Mouse (Mus musculus) right cerebral cortex, adult 18-20 months (tissue): Measurements from ENCODE around the gene Rnf220.

Experiments
- DNase-seq: peaks from one replicate; pipeline ENCODE4 v3.0.0; 2022; ENCODE audit warnings: mixed read lengths

The Rnf220 gene

GRCm38 (mm10) chr4:117429604-117430003, 67.2 kb downstream of the Rnf220 start:
- no peak for DNase-seq

GRCm38 (mm10) chr4:117427540-117427939, 69.3 kb downstream of the Rnf220 start:
- DNase-seq, result no peak

GRCm38 (mm10) chr4:117421077-117421476, 75.8 kb downstream of the Rnf220 start:
- no peak for DNase-seq

- DNase-seq, result no peak
These were observed 80.0 kb downstream of the Rnf220 start for GRCm38 (mm10) chr4:117416827-117417226.

- DNase-seq, result no peak
These were observed 86.8 kb downstream of the Rnf220 start for GRCm38 (mm10) chr4:117410049-117410410.

GRCm38 (mm10) chr4:117409144-117410048, 87.5 kb downstream of the Rnf220 start:
- DNase-seq, result peak; percentile 57

- no peak for DNase-seq
These were observed 88.9 kb downstream of the Rnf220 start for GRCm38 (mm10) chr4:117407945-117408344.

- DNase-seq, result no peak
These were observed 90.9 kb downstream of the Rnf220 start for GRCm38 (mm10) chr4:117405999-117406398.

- DNase-seq, result no peak
These were observed 91.6 kb downstream of the Rnf220 start for GRCm38 (mm10) chr4:117405211-117405610.

- no peak for DNase-seq
These were observed 93.4 kb downstream of the Rnf220 start for GRCm38 (mm10) chr4:117403411-117403810.

- peak; percentile 15 for DNase-seq
These were observed 99.7 kb downstream of the Rnf220 start for GRCm38 (mm10) chr4:117397128-117397527.

GRCm38 (mm10) chr4:117393027-117393426, 103.8 kb downstream of the Rnf220 start:
- DNase-seq, result no peak

- no peak for DNase-seq
These were observed 104.5 kb downstream of the Rnf220 start for GRCm38 (mm10) chr4:117392391-117392790.

GRCm38 (mm10) chr4:117391966-117392365, 104.9 kb downstream of the Rnf220 start:
- no peak for DNase-seq

GRCm38 (mm10) chr4:117390850-117391795, 105.7 kb downstream of the Rnf220 start:
- DNase-seq, result no peak

- DNase-seq, result no peak
These were observed 107.4 kb downstream of the Rnf220 start for GRCm38 (mm10) chr4:117389264-117390054.

GRCm38 (mm10) chr4:117385247-117385646, 111.6 kb downstream of the Rnf220 start:
- no peak for DNase-seq

- DNase-seq, result no peak
These were observed 115.0 kb downstream of the Rnf220 start for GRCm38 (mm10) chr4:117381846-117382245.

GRCm38 (mm10) chr4:117380558-117380935, 116.3 kb downstream of the Rnf220 start:
- DNase-seq, result no peak

GRCm38 (mm10) chr4:117379803-117380557, 116.9 kb downstream of the Rnf220 start:
- no peak for DNase-seq

GRCm38 (mm10) chr4:117374078-117374540, 122.7 kb downstream of the Rnf220 start:
- no peak for DNase-seq
